Mouse (Mus musculus) heart, embryonic 12.5 days (tissue): Measurements from ENCODE around the gene Khk. TPM values are rescaled to one million over a fixed set of nuclear protein-coding genes. Genes with fewer than 3 reads are reported as not detected.

Experiments
- ATAC-seq: fragments of 200-750 bp; cut with Nextera tagmentation; 2 replicates; pipeline ENCODE4 v1.8.0; 2017; ENCODE audit warnings: moderate TSS enrichment, moderate library complexity; ENCODE audit not compliant: insufficient number of reproducible peaks, low FRiP score
- H3K27ac ChIP-seq: fragments of 300-500 bp; sonication (generic); 2 replicates; pipeline ENCODE4 v1.5.1; 2016; ENCODE audit warnings: mild to moderate bottlenecking, moderate library complexity; ENCODE audit not compliant: poor library complexity, severe bottlenecking
- H3K27me3 ChIP-seq: fragments of 300-500 bp; sonication (generic); replicated peaks from 2 replicates; pipeline ENCODE4 v1.6.1; 2016; ENCODE audit warnings: mild to moderate bottlenecking, moderate library complexity
- H3K36me3 ChIP-seq: fragments of 300-500 bp; sonication (generic); 2 replicates; pipeline ENCODE4 v1.6.1; 2016; ENCODE audit warnings: mild to moderate bottlenecking, moderate library complexity
- H3K4me1 ChIP-seq: fragments of 300-500 bp; sonication (generic); replicated peaks from 2 replicates; pipeline ENCODE4 v1.6.1; 2016; ENCODE audit warnings: mild to moderate bottlenecking
- H3K4me2 ChIP-seq: fragments of 300-500 bp; sonication (generic); 2 replicates; pipeline ENCODE4 v1.6.1; 2016; ENCODE audit warnings: mild to moderate bottlenecking, moderate library complexity
- H3K4me3 ChIP-seq: fragments of 300-500 bp; sonication (generic); 2 replicates; pipeline ENCODE4 v1.5.1; 2016; ENCODE audit warnings: mild to moderate bottlenecking
- H3K9ac ChIP-seq: fragments of 300-500 bp; sonication (generic); 2 replicates; pipeline ENCODE4 v1.6.1; 2016; ENCODE audit warnings: mild to moderate bottlenecking, moderate library complexity
- H3K9me3 ChIP-seq: fragments of 300-500 bp; sonication (generic); replicated peaks from 2 replicates; pipeline ENCODE4 v1.6.1; 2016; ENCODE audit warnings: mild to moderate bottlenecking, moderate library complexity
- WGBS: fragments of 180-500 bp; shearing (Covaris S2); methylation state at CpG from one replicate; pipeline ENCODE4 v1.1.7; 2016; 5-methylcytosine and 5-hydroxymethylcytosine counted together
- polyA plus RNA-seq: library from polyadenylated mRNA; unstranded; fragments of >200 nt; fragmentation: Nextera tagmentation; extraction: Ambion mirVana; gene quantifications from 2 replicates; pipeline ENCODE4 v1.2.1, GENCODE M21; 2016

Gene Khk
- polyA plus RNA-seq, 1 experiment from 2014 or later: 8.1 TPM

- WGBS: 2% methylated on average over 34 of the region's 42 CpGs
- peaks cover 17% of the 10 kb centered on the region for H3K4me1 ChIP-seq
- no peaks in the 10 kb centered on the region for H3K27me3 ChIP-seq
- peak overlapping the region; percentile 80 for H3K4me3 ChIP-seq
- peaks cover 37% of the 10 kb centered on the region for H3K36me3 ChIP-seq
- ATAC-seq: peak; percentile 56
- H3K9me3 ChIP-seq: no peaks in the 10 kb centered on the region
- peak overlapping the region; percentile 91 for H3K27ac ChIP-seq
- H3K4me2 ChIP-seq: peak overlapping the region; percentile 76
- H3K9ac ChIP-seq: peak overlapping the region; percentile 86
Observed at GRCm38 (mm10) chr5:30889088-30889754, 32.0 kb upstream of the Khk start.

- WGBS: 79% methylated on average over 7 of the region's 7 CpGs
- H3K9me3 ChIP-seq: no peaks in the 10 kb centered on the region
- ATAC-seq: no peak
- H3K4me3 ChIP-seq: peak overlapping the region; percentile 80; the same call in 1 of the 2 replicates
- H3K27ac ChIP-seq: no peak overlapping the region
- H3K4me2 ChIP-seq: peak overlapping the region; percentile 76
- H3K36me3 ChIP-seq: peaks cover 48% of the 10 kb centered on the region
- H3K4me1 ChIP-seq: peaks cover 17% of the 10 kb centered on the region
- no peaks in the 10 kb centered on the region for H3K27me3 ChIP-seq
- H3K9ac ChIP-seq: peak overlapping the region; percentile 86; the same call in 1 of the 2 replicates
Observed at GRCm38 (mm10) chr5:30890375-30890774, 30.9 kb upstream of the Khk start.

GRCm38 (mm10) chr5:30901860-30902259, 19.4 kb upstream of the Khk start:
- ATAC-seq: no peak

DNA sequence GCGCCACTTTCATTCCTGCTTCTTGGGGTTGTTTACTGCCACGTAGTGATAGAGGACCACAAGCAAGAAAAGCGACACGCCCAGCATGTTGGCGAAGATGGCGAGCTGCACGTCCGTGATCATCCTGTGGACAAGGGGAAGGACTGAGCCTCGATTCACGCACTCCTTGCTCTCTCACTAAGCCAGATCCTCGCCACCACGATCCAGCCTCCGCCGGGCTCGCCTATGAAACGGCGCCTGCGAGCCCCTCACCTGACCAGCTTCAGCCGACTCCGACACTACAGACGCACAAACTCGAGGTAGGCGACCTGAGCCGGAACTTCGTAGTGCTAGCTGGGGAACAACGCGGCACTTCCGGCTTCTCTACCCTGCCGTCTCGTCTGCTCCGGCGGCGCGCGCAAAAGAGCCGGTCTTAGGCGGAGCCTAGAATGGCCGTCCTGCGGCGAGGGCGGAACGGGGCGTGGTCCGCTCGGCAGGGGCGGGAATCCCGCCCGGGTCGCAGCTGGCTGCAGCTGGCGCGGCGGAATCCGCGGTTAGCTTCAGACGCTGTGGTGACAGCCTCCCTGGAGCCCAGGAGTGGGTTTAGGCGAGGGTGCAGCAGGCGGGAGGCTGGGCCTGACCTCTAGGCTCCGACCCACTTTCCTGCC, 13.7 kb upstream of the Khk start, which contains the start of gene Ost4:
TSS of gene Ost4 (minus strand) at position 376 of the 647 bp plus-strand sequence.
- under 1% methylated on average over 58 of the region's 58 CpGs for WGBS
- peaks cover 60% of the 10 kb centered on the region for H3K4me1 ChIP-seq
- no peaks in the 10 kb centered on the region for H3K9me3 ChIP-seq
- ATAC-seq: peak; percentile 93
- peak within 1 kb of the TSS; percentile 93 for H3K9ac ChIP-seq
- H3K4me2 ChIP-seq: peak within 1 kb of the TSS; percentile 97
- peak within 1 kb of the TSS; percentile 70 for H3K4me3 ChIP-seq
- H3K36me3 ChIP-seq: peaks cover 37% of the 10 kb centered on the region
- peak within 1 kb of the TSS; percentile 98 for H3K27ac ChIP-seq
- H3K27me3 ChIP-seq: no peaks in the 10 kb centered on the region

More at GRCm38 (mm10) chr5:30901860-30902259, 19.4 kb upstream of the Khk start:
- Histone ChIP-seq H3K9ac (no peak overlapping the region), H3K4me2 (no peak overlapping the region), H3K27me3 (no peaks in the 10 kb centered on the region), H3K4me1 (peaks cover 17% of the 10 kb centered on the region), H3K4me3 (no peak overlapping the region), H3K36me3 (peaks cover 73% of the 10 kb centered on the region), H3K9me3 (no peaks in the 10 kb centered on the region), H3K27ac (no peak overlapping the region)
- 90% methylated on average over 5 of the region's 5 CpGs for WGBS

GRCm38 (mm10) chr5:30908426-30909299, 12.6 kb upstream of the Khk start:
- H3K4me3 ChIP-seq: peak overlapping the region; percentile 70
- peaks cover 26% of the 10 kb centered on the region for H3K36me3 ChIP-seq
- no peaks in the 10 kb centered on the region for H3K9me3 ChIP-seq
- WGBS: 29% methylated on average over 13 of the region's 13 CpGs
- peaks cover 68% of the 10 kb centered on the region for H3K4me1 ChIP-seq
- H3K27me3 ChIP-seq: no peaks in the 10 kb centered on the region
- peak overlapping the region; percentile 98 for H3K27ac ChIP-seq
- H3K4me2 ChIP-seq: peak overlapping the region; percentile 97
- H3K9ac ChIP-seq: peak overlapping the region; percentile 93
- peak; percentile 41; the same call in 1 of the 2 replicates for ATAC-seq

DNA sequence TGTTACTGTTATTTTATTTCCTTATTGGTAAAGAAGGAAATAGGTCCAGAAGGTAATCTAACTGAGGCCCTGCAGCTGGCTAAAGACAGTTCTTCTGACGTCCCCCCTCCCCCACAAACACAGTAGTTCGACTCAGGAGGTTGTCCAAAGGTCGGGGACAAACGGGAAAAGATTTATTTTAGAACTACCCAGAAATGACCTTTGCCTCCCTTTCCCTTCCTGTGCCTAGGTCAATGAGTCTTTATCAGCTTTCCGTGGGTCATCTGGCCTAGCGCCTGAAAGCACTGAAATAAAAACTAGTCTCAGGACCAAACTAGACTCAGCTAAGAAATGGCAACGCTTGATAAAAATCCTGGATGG, 12.0 kb upstream of the Khk start:
- Histone ChIP-seq H3K4me2 (peak overlapping the region; percentile 97; the same call in 1 of the 2 replicates), H3K9me3 (no peaks in the 10 kb centered on the region), H3K4me1 (peaks cover 75% of the 10 kb centered on the region), H3K27me3 (no peaks in the 10 kb centered on the region), H3K27ac (peak overlapping the region; percentile 98), H3K4me3 (no peak overlapping the region), H3K36me3 (peaks cover 20% of the 10 kb centered on the region), H3K9ac (no peak overlapping the region; the same call in 1 of the 2 replicates)
- ATAC-seq: no peak
- 14% methylated on average over 7 of the region's 7 CpGs for WGBS

DNA sequence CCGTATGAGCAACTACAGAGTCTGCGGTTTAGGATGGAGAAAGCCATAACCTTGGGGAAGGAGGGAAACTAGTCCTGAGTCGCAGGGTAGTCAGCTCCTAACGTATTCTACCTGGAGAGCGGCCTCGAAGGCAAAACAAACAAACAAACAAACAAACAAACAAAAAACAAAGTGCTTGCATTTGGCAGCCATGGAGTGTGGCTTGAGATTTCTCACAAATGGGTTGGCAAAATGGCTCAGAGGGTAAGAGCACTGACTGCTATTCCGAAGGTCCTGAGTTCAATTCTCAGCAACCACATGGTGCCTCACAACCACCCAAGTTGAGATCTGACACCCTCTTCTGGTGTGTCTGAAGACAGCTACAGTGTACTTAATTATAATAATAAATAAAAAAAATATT, 11.4 kb upstream of the Khk start:
- Histone ChIP-seq H3K9me3 (no peaks in the 10 kb centered on the region), H3K27me3 (no peaks in the 10 kb centered on the region), H3K9ac (no peak overlapping the region), H3K4me1 (peaks cover 78% of the 10 kb centered on the region), H3K36me3 (peaks cover 14% of the 10 kb centered on the region), H3K4me2 (no peak overlapping the region), H3K27ac (peak overlapping the region; percentile 98), H3K4me3 (no peak overlapping the region)
- ATAC-seq: no peak
- 78% methylated on average over 7 of the region's 7 CpGs for WGBS

- H3K4me3 ChIP-seq: no peak overlapping the region
- peaks cover 8% of the 10 kb centered on the region; the same call in 1 of the 2 replicates for H3K36me3 ChIP-seq
- H3K4me2 ChIP-seq: no peak overlapping the region
Observed at GRCm38 (mm10) chr5:30910481-30910880, 10.8 kb upstream of the Khk start.

DNA sequence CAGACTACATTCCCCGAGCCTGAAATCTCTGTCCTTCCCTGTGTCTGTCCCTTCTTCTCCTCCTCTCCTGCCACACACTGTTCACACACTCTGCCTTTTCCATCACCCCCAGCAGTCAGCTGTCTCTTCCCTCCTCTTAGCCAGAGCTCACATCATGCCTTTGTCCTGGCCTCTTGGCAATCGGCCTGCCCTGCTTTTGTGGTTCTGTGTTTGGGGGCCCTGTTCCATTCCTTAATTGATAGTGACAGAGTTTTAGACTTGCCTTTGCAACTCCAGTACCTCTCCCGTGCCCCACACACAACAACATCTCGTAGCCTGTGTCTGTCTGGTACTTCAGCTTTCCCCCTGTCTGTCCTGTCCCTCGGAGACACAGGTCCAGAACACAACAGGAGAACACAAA, 9.1 kb upstream of the Khk start:
- H3K36me3 ChIP-seq: peaks cover 6% of the 10 kb centered on the region
- no peaks in the 10 kb centered on the region for H3K9me3 ChIP-seq
- no peak overlapping the region for H3K9ac ChIP-seq
- H3K4me2 ChIP-seq: no peak overlapping the region
- peaks cover 83% of the 10 kb centered on the region for H3K4me1 ChIP-seq
- H3K27me3 ChIP-seq: no peaks in the 10 kb centered on the region
- ATAC-seq: no peak
- H3K27ac ChIP-seq: peak overlapping the region; percentile 94
- 50% methylated on average over 5 of the region's 5 CpGs for WGBS
- H3K4me3 ChIP-seq: no peak overlapping the region

More at GRCm38 (mm10) chr5:30910481-30910880, 10.8 kb upstream of the Khk start:
- H3K27me3 ChIP-seq: no peaks in the 10 kb centered on the region
- no peak for ATAC-seq
- H3K27ac ChIP-seq: peak overlapping the region; percentile 25; the same call in 1 of the 2 replicates
- no peaks in the 10 kb centered on the region for H3K9me3 ChIP-seq
- peaks cover 81% of the 10 kb centered on the region for H3K4me1 ChIP-seq
- H3K9ac ChIP-seq: no peak overlapping the region; the same call in 1 of the 2 replicates

GRCm38 (mm10) chr5:30913060-30913841, 8.0 kb upstream of the Khk start, which contains the start of gene Emilin1:
TSS of gene Emilin1 (plus strand) at chr5:30913402.
- Histone ChIP-seq H3K27me3 (no peaks in the 10 kb centered on the region), H3K27ac (peak within 1 kb of the TSS; percentile 94), H3K4me2 (peak within 1 kb of the TSS; percentile 74), H3K36me3 (peaks cover 17% of the 10 kb centered on the region), H3K9me3 (no peaks in the 10 kb centered on the region), H3K9ac (peak within 1 kb of the TSS; percentile 75), H3K4me1 (peaks cover 89% of the 10 kb centered on the region), H3K4me3 (peak within 1 kb of the TSS; percentile 51)
- ATAC-seq: peak; percentile 80
- WGBS: 19% methylated on average over 13 of the region's 13 CpGs
